Mouse (Mus musculus): ENCODE results near the gene Atl1.

Gene Atl1

GRCm38 (mm10) chr12:69893927-69894326 is 1.5 kb downstream of the Atl1 start:
- no peaks in the 10 kb centered on the region for H3K27me3 ChIP-seq (ENCODE audit: control insufficient read depth, insufficient read depth, low read length, poor library complexity, severe bottlenecking)
- DNase-seq (ENCODE audit: low read depth, low spot score): peak; percentile 34
- H3K36me3 ChIP-seq (ENCODE audit: control insufficient read depth, insufficient read depth, low read length, poor library complexity, severe bottlenecking): no peaks in the 10 kb centered on the region

DNA sequence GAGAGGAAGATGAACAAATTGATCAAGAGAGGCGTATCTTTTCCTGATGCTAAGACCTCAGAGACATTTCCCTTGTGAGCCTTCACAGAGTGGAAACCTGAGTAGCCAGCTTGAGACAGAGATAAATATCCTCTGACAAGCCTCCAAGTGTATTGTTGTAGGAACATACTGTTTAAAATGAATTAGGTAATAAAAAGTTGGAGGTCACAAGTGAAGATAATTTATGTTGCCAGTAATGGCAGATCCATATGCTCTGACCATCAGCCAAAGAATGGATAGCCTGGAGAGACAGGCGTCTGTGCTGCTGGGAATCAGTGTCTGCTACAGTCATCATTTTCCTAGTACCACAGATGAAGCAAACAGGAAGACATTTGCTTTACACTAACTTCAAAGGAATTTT is 2.6 kb downstream of the Atl1 start:
- no peaks in the 10 kb centered on the region for H3K27me3 ChIP-seq (ENCODE audit: control insufficient read depth, insufficient read depth, low read length, poor library complexity, severe bottlenecking)
- DNase-seq (ENCODE audit: low read depth, low spot score): no peak
- no peaks in the 10 kb centered on the region for H3K36me3 ChIP-seq (ENCODE audit: control insufficient read depth, insufficient read depth, low read length, poor library complexity, severe bottlenecking)

DNA sequence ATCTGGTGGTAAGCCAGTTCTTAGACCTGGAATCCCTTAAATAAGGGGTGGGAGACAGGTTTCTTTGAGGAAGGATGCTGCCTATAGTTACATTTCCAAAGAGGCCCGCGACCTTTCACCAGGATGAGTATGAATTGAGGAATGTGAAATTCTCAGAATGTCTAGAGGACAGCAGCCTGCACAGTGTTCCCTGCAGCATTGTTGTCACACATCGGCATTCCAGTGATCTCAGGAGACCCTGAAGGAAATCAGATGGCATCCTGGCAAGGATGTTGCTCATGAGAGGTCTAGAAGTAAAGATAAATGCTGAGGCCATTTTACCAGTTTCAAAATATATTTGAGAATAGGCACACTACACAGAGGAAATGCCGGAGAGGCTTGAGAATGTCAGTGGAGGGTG is 5.7 kb downstream of the Atl1 start:
- H3K36me3 ChIP-seq (ENCODE audit: control insufficient read depth, insufficient read depth, low read length, poor library complexity, severe bottlenecking): no peaks in the 10 kb centered on the region
- DNase-seq (ENCODE audit: low read depth, low spot score): no peak
- H3K27me3 ChIP-seq (ENCODE audit: control insufficient read depth, insufficient read depth, low read length, poor library complexity, severe bottlenecking): no peaks in the 10 kb centered on the region

DNA sequence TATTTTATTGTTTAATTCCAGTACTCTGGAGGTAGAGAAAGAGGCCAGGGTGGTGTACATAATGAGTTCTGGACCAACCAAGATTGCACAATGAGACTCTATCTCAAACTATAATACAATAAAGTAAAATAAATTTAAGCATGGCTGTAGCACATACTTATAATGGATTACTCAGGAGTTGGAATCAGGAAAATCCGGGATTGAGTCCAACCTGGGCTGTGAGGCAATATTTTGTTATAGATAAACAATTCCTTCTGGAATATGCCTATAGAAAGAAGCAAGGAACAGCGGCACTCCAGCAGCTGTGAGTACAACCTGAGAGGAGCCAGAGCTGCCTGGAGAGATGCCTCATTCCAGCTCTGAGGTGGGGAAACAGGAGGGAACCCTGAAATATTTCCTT is 12.6 kb downstream of the Atl1 start:
- Histone ChIP-seq H3K27me3 (ENCODE audit: control insufficient read depth, insufficient read depth, low read length, poor library complexity, severe bottlenecking) (no peaks in the 10 kb centered on the region), H3K36me3 (ENCODE audit: control insufficient read depth, insufficient read depth, low read length, poor library complexity, severe bottlenecking) (no peaks in the 10 kb centered on the region)
- DNase-seq (ENCODE audit: low read depth, low spot score): no peak

- Histone ChIP-seq H3K27me3 (ENCODE audit: control insufficient read depth, insufficient read depth, low read length, poor library complexity, severe bottlenecking) (no peaks in the 10 kb centered on the region), H3K36me3 (ENCODE audit: control insufficient read depth, insufficient read depth, low read length, poor library complexity, severe bottlenecking) (no peaks in the 10 kb centered on the region)
- no peak for DNase-seq (ENCODE audit: low read depth, low spot score)
Measured at GRCm38 (mm10) chr12:69907667-69908510, 15.5 kb downstream of the Atl1 start.

GRCm38 (mm10) chr12:69908511-69908900 is 16.1 kb downstream of the Atl1 start:
- Histone ChIP-seq H3K36me3 (ENCODE audit: control insufficient read depth, insufficient read depth, low read length, poor library complexity, severe bottlenecking) (no peaks in the 10 kb centered on the region), H3K27me3 (ENCODE audit: control insufficient read depth, insufficient read depth, low read length, poor library complexity, severe bottlenecking) (no peaks in the 10 kb centered on the region)
- DNase-seq (ENCODE audit: low read depth, low spot score): no peak

- Histone ChIP-seq H3K27me3 (ENCODE audit: control insufficient read depth, insufficient read depth, low read length, poor library complexity, severe bottlenecking) (no peaks in the 10 kb centered on the region), H3K36me3 (ENCODE audit: control insufficient read depth, insufficient read depth, low read length, poor library complexity, severe bottlenecking) (no peaks in the 10 kb centered on the region)
- no peak for DNase-seq (ENCODE audit: low read depth, low spot score)
Measured at GRCm38 (mm10) chr12:69911906-69912305, 19.5 kb downstream of the Atl1 start.

GRCm38 (mm10) chr12:69912737-69913136 is 20.3 kb downstream of the Atl1 start:
- Histone ChIP-seq H3K27me3 (ENCODE audit: control insufficient read depth, insufficient read depth, low read length, poor library complexity, severe bottlenecking) (no peaks in the 10 kb centered on the region), H3K36me3 (ENCODE audit: control insufficient read depth, insufficient read depth, low read length, poor library complexity, severe bottlenecking) (no peaks in the 10 kb centered on the region)
- DNase-seq (ENCODE audit: low read depth, low spot score): peak; percentile 21

DNA sequence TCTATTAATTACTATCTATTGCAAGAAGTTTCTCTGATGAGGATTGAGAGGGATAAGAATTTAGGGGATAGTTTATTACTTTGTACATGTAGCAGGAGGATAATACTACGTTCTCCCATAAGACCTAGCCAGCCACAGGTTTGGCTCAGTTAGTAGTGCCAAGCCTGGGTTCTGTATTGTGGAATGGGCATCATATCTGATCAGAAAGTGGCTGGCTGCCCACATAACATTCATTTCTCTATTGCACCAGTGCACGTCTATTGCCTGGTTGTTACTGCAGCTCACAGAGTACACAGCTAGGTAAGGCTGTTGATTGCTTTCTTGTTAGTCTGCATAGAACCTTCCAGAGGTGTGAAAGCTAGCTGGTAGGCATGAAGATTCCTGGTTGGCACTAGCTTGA is 25.5 kb downstream of the Atl1 start:
- no peaks in the 10 kb centered on the region for H3K27me3 ChIP-seq (ENCODE audit: control insufficient read depth, insufficient read depth, low read length, poor library complexity, severe bottlenecking)
- DNase-seq (ENCODE audit: low read depth, low spot score): no peak
- no peaks in the 10 kb centered on the region for H3K36me3 ChIP-seq (ENCODE audit: control insufficient read depth, insufficient read depth, low read length, poor library complexity, severe bottlenecking)

GRCm38 (mm10) chr12:69922099-69922498 is 29.7 kb downstream of the Atl1 start:
- DNase-seq (ENCODE audit: low read depth, low spot score): no peak
- H3K36me3 ChIP-seq (ENCODE audit: control insufficient read depth, insufficient read depth, low read length, poor library complexity, severe bottlenecking): no peaks in the 10 kb centered on the region

DNA sequence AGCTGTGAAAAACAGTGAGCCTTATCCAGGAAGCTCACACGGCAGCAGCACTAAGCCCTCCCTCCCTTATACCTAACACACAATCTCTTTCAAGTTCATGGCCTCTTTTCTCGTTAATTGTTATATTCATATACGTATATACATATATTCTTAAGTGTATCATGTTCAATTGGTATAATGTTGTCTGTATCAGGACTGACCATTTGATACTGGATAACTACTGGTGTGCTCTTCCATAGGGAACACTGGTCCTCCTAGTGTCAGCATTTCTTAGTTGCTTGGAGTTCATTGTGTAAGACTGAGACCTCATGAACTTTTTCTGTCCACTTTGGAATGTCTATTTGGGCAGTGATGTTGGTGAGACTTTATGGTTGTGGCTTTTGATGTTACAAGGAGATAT is 30.7 kb downstream of the Atl1 start:
- Histone ChIP-seq H3K27me3 (ENCODE audit: control insufficient read depth, insufficient read depth, low read length, poor library complexity, severe bottlenecking) (no peaks in the 10 kb centered on the region), H3K36me3 (ENCODE audit: control insufficient read depth, insufficient read depth, low read length, poor library complexity, severe bottlenecking) (no peaks in the 10 kb centered on the region)
- DNase-seq (ENCODE audit: low read depth, low spot score): no peak

More at GRCm38 (mm10) chr12:69922099-69922498, 29.7 kb downstream of the Atl1 start:
- H3K27me3 ChIP-seq (ENCODE audit: control insufficient read depth, insufficient read depth, low read length, poor library complexity, severe bottlenecking): no peaks in the 10 kb centered on the region

DNA sequence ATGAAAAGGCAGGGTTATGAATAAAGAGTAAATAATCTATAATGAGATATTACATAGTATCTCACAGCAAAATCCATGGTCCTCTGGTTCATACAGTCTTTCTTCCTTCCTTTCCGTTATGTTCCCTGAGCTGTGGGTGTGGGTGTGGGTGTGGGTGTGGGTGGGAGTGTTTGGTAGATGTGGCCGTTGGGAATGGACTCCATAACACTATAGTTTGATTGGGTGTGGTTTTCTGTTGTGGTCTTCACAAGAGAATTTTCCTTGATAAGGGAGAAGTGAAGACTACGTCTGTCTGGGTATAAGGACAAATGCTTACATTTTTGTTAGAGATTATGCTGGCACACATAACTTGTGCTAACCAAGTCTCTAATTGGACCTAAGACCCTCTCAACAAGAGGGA is 31.2 kb downstream of the Atl1 start:
- no peak for DNase-seq (ENCODE audit: low read depth, low spot score)
- H3K27me3 ChIP-seq (ENCODE audit: control insufficient read depth, insufficient read depth, low read length, poor library complexity, severe bottlenecking): no peaks in the 10 kb centered on the region

GRCm38 (mm10) chr12:69924012-69924411 is 31.6 kb downstream of the Atl1 start:
- peak; percentile 82 for DNase-seq (ENCODE audit: low read depth, low spot score)
- Histone ChIP-seq H3K36me3 (ENCODE audit: control insufficient read depth, insufficient read depth, low read length, poor library complexity, severe bottlenecking) (no peaks in the 10 kb centered on the region), H3K27me3 (ENCODE audit: control insufficient read depth, insufficient read depth, low read length, poor library complexity, severe bottlenecking) (no peaks in the 10 kb centered on the region)

More for the DNA sequence above, 31.2 kb downstream of the Atl1 start:
- H3K36me3 ChIP-seq (ENCODE audit: control insufficient read depth, insufficient read depth, low read length, poor library complexity, severe bottlenecking): no peaks in the 10 kb centered on the region

DNA sequence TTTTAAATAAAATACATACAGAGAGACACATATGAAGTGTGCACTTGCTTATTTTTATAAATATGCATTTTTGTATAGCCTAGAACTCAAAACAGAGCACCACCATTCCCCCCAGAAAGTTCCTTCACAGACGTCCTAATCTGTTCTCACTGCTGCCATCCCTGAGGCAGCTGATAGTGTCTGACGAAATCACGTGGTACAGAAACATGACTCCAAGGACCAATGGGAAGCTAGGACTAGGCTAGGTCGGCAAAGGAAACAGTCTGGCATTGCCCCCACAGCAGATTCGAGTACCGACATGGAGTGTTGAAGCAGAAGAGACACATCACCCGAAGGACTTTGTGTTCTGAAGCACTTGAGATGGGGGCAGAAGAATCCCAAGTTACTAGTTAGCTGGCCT is 34.3 kb downstream of the Atl1 start:
- Histone ChIP-seq H3K36me3 (ENCODE audit: control insufficient read depth, insufficient read depth, low read length, poor library complexity, severe bottlenecking) (no peaks in the 10 kb centered on the region), H3K27me3 (ENCODE audit: control insufficient read depth, insufficient read depth, low read length, poor library complexity, severe bottlenecking) (no peaks in the 10 kb centered on the region)
- no peak for DNase-seq (ENCODE audit: low read depth, low spot score)

- Histone ChIP-seq H3K36me3 (ENCODE audit: control insufficient read depth, insufficient read depth, low read length, poor library complexity, severe bottlenecking) (no peaks in the 10 kb centered on the region), H3K27me3 (ENCODE audit: control insufficient read depth, insufficient read depth, low read length, poor library complexity, severe bottlenecking) (no peaks in the 10 kb centered on the region)
- DNase-seq (ENCODE audit: low read depth, low spot score): no peak
Measured at GRCm38 (mm10) chr12:69937731-69938130, 45.3 kb downstream of the Atl1 start.

- Histone ChIP-seq H3K36me3 (ENCODE audit: control insufficient read depth, insufficient read depth, low read length, poor library complexity, severe bottlenecking) (no peaks in the 10 kb centered on the region), H3K27me3 (ENCODE audit: control insufficient read depth, insufficient read depth, low read length, poor library complexity, severe bottlenecking) (no peaks in the 10 kb centered on the region)
- peak; percentile 3 for DNase-seq (ENCODE audit: low read depth, low spot score)
Measured at GRCm38 (mm10) chr12:69939291-69939690, 46.9 kb downstream of the Atl1 start.
